Mouse (Mus musculus) gastrocnemius, adult 2 months (tissue): Measurements from ENCODE around the gene Prps2. TPM values are rescaled to one million over a fixed set of nuclear protein-coding genes. Genes with fewer than 3 reads are reported as not detected.
"Not testable (repeated sequence)": the region's sequence is repeated elsewhere in the genome, so short reads cannot be mapped to it uniquely, and the experiment has no call there.

Experiments
- DNase-seq: peaks from one replicate; pipeline ENCODE4 v3.0.0; 2022
- H3K27ac ChIP-seq: fragments of 200-600 bp; 2 replicates; pipeline ENCODE4 v1.8.1; 2022; ENCODE audit warnings: mild to moderate bottlenecking
- H3K4me3 ChIP-seq: fragments of 200-600 bp; 2 replicates; pipeline ENCODE4 v1.8.1; 2022; ENCODE audit warnings: mild to moderate bottlenecking, moderate library complexity
- CTCF ChIP-seq: fragments of 200-600 bp; IDR thresholded peaks from 2 replicates; pipeline ENCODE4 v1.8.1; 2022; ENCODE audit warnings: antibody characterized with exemption, mild to moderate bottlenecking, moderate library complexity
- intact Hi-C: fragments of 180-260 bp; cut with DNase I; formaldehyde crosslinking; loops from one replicate; pipeline ENCODE4 v1.15.1; 2025
- long read RNA-seq, 2 experiments: library from polyadenylated mRNA; stranded (forward); transcript quantifications; one replicate each; pipeline ENCODE4 v2.0.0; 2021
- total RNA-seq, 2 experiments: library from RNA; stranded (reverse); gene quantifications; 2 replicates each; pipeline ENCODE4 v1.2.3; 2021

Prps2 gene
- total RNA-seq = 1 to 10 TPM; 1.3 to 2.5 TPM
- long read RNA-seq, experiment 1, partial matches to known transcripts = 0 of 5 reads
- long read RNA-seq, experiment 1, other reads (novel, unspliced or antisense) = 2 of 5 reads
- long read RNA-seq, experiment 2, partial matches to known transcripts = 0 of 1 reads
- long read RNA-seq, experiment 2, other reads (novel, unspliced or antisense) = 0 of 1 reads

DNA sequence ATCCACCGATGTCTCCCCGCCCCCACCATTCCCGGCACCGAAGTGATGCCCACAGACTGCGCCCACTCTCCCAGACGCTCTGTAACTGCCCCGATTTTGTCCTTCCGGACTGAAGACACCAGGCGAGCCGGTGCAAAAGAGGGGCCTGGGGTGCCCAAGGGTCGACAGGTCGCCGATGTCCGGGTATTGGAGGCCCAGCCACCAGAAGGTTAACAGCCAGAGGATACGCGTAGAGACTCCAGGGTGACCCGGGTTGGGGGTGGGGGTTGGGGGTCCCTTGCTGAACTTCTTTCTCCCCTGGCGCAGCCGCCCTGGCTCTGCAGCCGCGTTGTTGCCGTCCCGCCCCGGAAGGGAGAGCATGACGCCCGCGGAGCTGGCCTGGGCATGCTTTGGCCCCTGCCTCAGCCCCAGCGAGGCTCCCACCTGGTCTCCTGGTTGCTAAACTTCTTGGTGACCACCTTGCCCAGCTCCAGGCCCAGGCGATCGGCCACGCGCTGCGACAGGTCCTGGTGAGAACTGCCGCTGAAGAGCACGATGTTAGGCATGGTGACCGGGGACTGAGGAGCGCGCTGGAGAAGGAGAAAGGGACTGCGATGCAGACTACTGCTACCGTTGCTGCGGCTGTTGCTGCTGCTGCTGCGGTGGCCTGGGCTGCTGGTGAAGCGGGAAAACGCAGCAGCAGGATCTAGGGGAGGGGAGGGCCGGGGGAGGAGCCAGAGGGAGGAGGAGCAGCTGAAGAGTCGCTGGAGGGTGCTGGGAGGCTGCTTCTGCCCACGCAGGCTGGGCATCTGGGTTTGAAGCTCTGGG, at the start of gene Prps2:
Gene Prps2, minus strand, starts transcription at position 703 of the 807 bp plus-strand sequence.
- H3K4me3 ChIP-seq = peak within 1 kb of the TSS; percentile 77
- no peak for TF ChIP-seq CTCF
- H3K27ac ChIP-seq = peak within 1 kb of the TSS; percentile 66
- intact Hi-C loops = no loop called here
- peak; percentile 38 for DNase-seq

DNA sequence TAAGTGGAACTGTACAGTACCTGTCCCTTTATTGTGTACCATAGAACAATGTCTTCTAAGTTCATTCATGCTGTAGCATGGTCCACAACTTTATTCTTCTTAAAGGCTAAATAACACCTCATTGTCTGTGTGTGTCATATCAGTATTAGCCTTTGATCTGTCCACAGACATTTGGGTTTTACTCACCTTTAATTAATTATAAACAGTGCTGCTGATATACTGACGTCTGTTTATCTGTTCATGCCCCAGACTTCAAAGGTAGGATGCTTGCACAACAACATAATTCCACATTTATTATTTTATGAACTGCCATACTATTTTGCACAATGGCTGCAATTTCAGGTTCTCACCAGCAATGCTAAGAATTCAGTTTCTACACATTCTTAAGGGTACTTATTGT, 35.1 kb upstream of the Prps2 start:
- no peak for DNase-seq
- no peak for TF ChIP-seq CTCF
- H3K4me3 ChIP-seq = no peak overlapping the region
- intact Hi-C loops = no loop called here
- H3K27ac ChIP-seq = no peak overlapping the region

DNA sequence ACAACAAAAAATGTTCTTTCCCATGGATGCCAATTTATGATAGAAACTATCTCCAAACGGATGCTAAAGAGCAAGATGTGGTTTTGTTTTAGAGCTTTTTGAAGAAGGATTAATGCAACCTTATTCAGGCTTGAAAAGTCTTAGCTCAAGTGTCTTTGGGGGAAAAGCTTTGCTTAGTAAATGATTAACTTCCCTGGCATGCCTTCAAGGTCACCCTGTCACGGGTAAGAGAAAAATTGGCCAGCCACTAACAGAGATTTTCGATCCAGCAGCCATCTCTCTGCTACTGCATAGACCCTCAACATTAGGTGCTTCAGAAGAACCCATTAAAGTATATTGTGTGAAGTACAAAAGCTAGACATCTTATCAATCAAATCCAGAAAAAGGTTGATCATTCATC, 12.4 kb upstream of the Prps2 start:
- H3K4me3 ChIP-seq = no peak overlapping the region
- H3K27ac ChIP-seq = no peak overlapping the region
- no peak for DNase-seq
- no peak for TF ChIP-seq CTCF
- intact Hi-C loops = no loop called here

DNA sequence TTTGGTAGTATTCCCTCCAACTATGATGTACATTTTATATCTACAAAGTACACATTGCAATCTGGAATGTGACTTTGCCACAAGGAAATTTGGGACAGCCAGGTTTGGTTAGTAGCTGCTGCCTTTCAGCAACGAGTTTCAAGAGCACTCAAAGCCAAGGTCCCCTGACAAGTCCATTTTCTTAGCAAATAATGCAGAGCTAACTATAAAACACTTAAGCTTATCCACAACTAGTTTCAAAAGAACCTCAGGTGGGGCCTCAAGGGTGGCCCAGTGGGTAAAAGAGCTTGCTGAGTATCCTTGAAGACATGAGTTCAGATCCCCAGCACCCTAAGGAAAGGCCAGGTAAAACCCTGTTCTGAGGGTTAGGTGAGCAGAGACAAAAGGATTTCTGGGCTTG, 4.1 kb upstream of the Prps2 start:
- DNase-seq = no peak
- Histone ChIP-seq H3K4me3 (no peak overlapping the region), H3K27ac (no peak overlapping the region)
- no peak for TF ChIP-seq CTCF
- intact Hi-C loops = no loop called here

DNA sequence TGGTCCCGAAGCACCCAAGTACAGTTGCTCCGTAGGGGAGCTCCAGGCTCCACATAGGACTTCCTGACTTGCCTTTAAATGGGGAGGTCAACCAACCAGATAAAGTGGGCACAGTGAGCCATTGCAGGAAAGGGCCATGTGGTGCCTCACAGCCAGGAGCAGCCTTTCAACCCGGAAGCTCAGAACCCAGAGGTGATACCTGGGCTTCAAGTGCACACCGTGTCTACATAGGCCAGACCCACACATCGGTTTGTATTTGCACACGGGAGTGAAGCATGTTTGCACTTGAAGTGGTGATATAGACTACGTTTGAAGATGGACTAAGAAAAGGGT, 271 bp upstream of the Prps2 start:
- TF ChIP-seq CTCF = no peak
- Histone ChIP-seq H3K27ac (peak overlapping the region; percentile 66; the same call in 1 of the 2 replicates), H3K4me3 (peak overlapping the region; percentile 77)
- DNase-seq = no peak
- intact Hi-C loops = no loop called here

DNA sequence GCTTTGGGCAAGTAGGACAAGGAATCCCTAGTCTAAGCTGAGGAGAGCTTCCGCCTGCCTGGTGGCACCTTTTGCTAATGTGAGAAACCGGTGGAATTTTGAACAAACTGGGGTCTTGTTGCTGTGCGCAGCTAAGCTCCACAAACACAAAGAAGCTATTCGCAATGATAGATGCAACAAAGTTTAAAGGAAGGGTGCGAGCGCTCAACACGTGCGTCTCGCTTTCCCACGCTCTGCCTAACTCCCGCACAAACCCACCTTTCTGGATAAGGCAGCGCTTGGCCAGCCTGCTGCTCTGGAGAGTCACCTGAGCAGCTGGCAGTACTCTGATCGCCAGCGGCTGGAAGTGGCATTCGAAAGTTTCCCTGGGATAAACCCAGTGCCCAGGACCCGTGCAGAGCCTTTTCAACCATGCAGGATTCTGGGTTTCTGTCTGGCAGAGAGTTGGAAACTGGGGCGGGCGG, 934 bp downstream of the Prps2 start:
- DNase-seq = no peak
- TF ChIP-seq CTCF = no peak
- intact Hi-C loops = no loop called here
- peak overlapping the region; percentile 77 for H3K4me3 ChIP-seq
- peak overlapping the region; percentile 66; the same call in 1 of the 2 replicates for H3K27ac ChIP-seq

DNA sequence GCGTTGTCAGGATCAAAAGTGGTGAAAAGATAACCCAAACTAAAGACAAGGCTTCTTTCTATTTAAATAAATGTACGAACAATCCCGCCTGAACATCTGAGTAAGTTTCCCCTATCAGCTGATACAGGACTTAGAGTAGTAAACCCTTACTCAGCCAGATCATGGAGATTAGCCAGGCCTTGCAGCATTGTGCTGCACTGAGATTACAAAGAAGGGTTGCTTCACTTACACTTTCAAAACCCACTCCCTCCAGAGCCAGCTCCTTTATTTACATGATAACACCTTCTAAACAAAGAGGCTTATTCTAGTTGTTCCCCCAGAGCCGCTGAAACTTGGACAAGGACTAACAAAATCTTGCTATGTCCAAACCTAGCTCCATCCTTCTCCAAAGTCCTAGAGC, 2.5 kb downstream of the Prps2 start:
- no peak for TF ChIP-seq CTCF
- no peak overlapping the region for H3K27ac ChIP-seq
- no peak overlapping the region for H3K4me3 ChIP-seq
- no peak for DNase-seq
- intact Hi-C loops = no loop called here

DNA sequence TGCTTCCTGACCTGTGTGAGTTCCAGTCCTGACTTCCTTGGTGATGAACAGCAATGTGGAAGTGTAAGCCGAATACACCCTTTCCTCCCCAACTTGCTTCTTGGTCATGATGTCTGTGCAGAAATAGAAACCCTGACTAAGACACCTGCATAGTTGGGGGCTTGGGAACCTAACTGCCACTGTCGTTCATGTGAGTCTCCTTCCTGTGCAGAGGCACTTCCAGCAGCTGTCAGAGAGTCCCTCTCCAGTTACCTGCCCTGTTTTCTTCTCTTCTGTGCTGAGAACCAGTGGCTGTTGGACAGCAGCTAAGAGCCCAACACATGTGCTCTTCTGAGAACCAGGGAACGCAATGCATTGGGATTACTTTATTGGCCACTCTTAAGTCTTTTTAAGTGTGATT, 21.3 kb downstream of the Prps2 start:
- DNase-seq, intact Hi-C loops, H3K4me3 ChIP-seq, H3K27ac ChIP-seq: not testable (repeated sequence)

DNA sequence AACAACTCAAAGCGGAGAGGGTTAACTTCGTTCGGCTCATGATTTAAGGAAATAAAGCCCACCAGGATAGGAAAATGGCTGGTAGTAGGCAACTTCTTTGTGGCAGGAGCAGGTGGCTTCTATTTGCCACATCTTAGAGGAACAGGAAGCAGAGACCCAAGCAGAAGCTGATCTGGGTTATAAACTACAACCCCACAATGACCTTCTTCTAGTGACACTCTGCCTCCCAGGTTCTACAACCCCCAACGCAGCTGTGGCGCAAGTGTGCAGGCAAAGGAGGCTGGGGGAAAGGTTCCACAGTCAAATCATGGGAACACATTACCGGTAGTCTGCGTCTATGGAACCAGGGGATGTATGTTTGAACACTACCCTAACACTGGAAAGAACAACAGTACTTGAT, 22.8 kb downstream of the Prps2 start:
- intact Hi-C loops = loop anchor here (5.0 kb wide), 1 partner anchor 72 kb away; no protein-coding TSS in a partner anchor
- TF ChIP-seq CTCF = no peak
- Histone ChIP-seq H3K4me3 (no peak overlapping the region), H3K27ac (no peak overlapping the region)
- no peak for DNase-seq

DNA sequence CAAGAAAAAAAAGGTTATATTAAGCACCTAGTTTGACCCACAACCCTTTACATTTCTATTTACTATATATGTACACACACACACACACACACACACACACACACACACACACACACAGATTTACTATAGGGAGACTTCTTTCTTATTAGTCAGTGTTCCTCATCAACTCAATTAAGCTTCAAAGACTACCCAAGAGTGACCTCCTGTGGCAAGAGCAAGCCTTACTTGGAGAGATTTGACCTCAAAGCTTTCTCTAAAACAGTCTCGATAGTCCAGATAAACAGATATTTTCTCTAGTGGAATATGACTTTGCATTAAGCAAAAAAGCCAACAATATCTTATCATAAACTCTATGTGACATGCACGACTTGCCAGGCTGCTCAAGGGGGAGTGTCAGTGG, 25.1 kb downstream of the Prps2 start:
- intact Hi-C loops = loop anchor here (5.0 kb wide), 1 partner anchor 70 kb away; no protein-coding TSS in a partner anchor
- Histone ChIP-seq H3K4me3 (no peak overlapping the region), H3K27ac (no peak overlapping the region)
- peak; percentile 15 for DNase-seq
- TF ChIP-seq CTCF = peak; percentile 40

DNA sequence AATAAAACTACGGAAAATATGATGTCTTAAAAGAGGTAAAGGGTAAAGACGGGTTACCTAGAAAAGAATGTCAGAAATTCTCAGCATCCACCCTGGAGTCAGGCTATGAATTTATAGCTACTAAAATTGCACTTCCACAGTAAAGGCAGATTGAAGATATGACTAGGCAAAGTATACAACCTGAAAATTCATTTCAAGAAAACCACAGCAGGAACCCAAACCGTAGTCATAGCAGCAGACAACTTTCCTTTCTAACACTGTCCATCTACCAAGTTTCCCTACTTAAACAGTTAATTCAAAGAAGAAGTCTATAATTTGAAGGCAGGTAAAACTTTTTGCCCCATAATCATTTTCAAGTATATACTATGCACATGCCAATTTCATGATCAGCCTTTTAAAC, 26.6 kb downstream of the Prps2 start:
- intact Hi-C loops = loop anchor here (5.0 kb wide), 1 partner anchor 69 kb away; no protein-coding TSS in a partner anchor
- H3K4me3 ChIP-seq = no peak overlapping the region

DNA sequence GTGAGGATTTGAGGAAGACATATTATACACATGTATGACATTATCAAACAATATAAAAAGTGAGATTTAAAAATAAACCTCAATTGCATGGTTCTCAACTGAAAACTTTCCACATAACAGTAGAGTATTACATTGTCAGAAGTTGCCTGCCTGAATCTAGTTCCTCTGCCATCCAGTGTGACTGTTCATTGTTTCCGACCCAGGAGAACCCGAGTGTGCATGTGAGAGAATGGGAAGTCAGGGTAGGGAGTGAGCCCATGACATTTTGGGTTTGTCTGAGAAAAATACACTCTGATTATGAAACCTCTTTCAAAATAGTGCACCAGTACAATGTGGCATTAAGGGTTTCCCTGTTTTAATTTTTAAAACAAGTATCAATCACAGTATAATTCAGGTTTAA, 28.9 kb downstream of the Prps2 start:
- H3K4me3 ChIP-seq = no peak overlapping the region
- H3K27ac ChIP-seq = no peak overlapping the region
- intact Hi-C loops = no loop called here
- TF ChIP-seq CTCF = no peak
- no peak for DNase-seq

More for the DNA sequence above, 26.6 kb downstream of the Prps2 start:
- TF ChIP-seq CTCF = no peak
- DNase-seq = no peak
- no peak overlapping the region for H3K27ac ChIP-seq

DNA sequence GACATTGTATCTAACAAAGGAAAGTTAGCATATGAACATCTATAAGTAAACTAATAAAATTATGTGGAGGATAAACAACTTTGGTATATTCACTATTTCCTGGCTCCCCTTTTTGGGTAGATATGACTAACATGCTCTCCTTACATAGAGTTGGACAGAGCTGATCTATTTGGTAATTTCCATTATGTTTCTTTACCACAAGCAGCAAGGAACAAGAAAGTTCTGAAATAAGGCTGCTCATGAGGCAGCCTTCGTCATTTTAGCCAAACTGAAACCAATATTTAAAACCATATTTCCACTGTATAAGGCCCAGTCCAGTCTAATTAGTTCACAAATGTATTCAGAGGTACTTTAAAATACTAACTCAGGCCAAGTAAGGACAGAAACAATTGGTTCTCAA, 36.1 kb downstream of the Prps2 start:
- no peak for TF ChIP-seq CTCF
- DNase-seq = no peak
- no peak overlapping the region for H3K4me3 ChIP-seq
- H3K27ac ChIP-seq = no peak overlapping the region
- intact Hi-C loops = no loop called here
